Mouse (Mus musculus): ENCODE data around the gene Gdf5. TPM values are rescaled to one million over a fixed set of nuclear protein-coding genes. Genes with fewer than 3 reads are reported as not detected.
"Not testable (repeated sequence)": the region's sequence is repeated elsewhere in the genome, so short reads cannot be mapped to it uniquely, and the experiment has no call there.

Gene Gdf5
- polyA plus RNA-seq, 1 experiment from 2014 or later: not detected

GRCm38 (mm10) chr2:155940681-155941080, 4.5 kb downstream of the Gdf5 start, which contains the start of gene Gm15557:
Gene Gm15557 (plus strand): TSS chr2:155940728.
- WGBS (ENCODE audit: insufficient replicate concordance): 71% methylated on average over 3 of the region's 3 CpGs
- no peak for DNase-seq

DNA sequence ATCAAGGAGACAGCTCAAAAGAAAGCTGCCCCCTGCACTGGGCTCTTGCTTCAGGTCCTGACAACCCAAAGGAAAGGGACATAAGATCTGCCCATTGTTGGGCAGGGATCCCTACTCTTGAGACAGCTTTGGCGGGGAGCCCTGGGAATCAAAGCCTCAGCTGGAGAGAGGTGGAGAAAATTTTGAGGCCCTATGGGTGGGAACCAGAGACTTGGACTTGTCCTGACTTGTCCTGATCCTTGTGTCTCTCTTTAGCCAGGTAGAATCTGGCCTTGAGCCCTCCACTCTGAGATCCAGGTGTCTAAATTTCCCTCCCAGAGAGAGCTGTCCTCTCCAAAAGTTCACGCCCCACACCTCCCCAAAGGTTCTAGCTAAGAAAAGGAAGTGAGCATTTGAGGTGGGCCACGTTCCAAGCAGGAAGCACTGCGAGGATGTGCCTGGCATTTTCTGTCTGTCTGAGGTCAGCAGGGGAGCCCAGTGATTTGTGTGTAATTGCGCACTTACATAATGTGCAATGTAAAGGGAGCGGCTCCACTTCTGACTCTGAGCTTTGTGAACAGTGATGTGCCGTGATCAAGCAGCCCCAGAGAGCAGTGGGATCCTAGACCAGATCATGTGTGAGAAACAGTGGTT, 5.2 kb downstream of the Gdf5 start:
- no peak for ATAC-seq (ENCODE audit: low read depth)
- no peak overlapping the region for H3K4me2 ChIP-seq
- no peaks in the 10 kb centered on the region for H3K36me3 ChIP-seq
- WGBS (ENCODE audit: insufficient replicate concordance): 63% methylated on average over 7 of the region's 7 CpGs
- H3K9ac ChIP-seq: no peak overlapping the region
- H3K27ac ChIP-seq: no peak overlapping the region
- DNase-seq: no peak
- no peaks in the 10 kb centered on the region for H3K4me1 ChIP-seq (replicated peaks)
- no peaks in the 10 kb centered on the region for H3K9me3 ChIP-seq (replicated peaks)
- H3K4me3 ChIP-seq (replicated peaks): no peak overlapping the region
- no peaks in the 10 kb centered on the region for H3K27me3 ChIP-seq

More at GRCm38 (mm10) chr2:155940681-155941080, 4.5 kb downstream of the Gdf5 start, which contains the start of gene Gm15557:
- Histone ChIP-seq H3K36me3 (no peaks in the 10 kb centered on the region), H3K27me3 (no peaks in the 10 kb centered on the region), H3K27ac (no peak within 1 kb of the TSS), H3K4me2 (no peak within 1 kb of the TSS), H3K4me3 (replicated peaks) (no peak within 1 kb of the TSS), H3K9ac (no peak within 1 kb of the TSS), H3K4me1 (replicated peaks) (no peaks in the 10 kb centered on the region), H3K9me3 (replicated peaks) (no peaks in the 10 kb centered on the region)
- ATAC-seq (ENCODE audit: low read depth): no peak

DNA sequence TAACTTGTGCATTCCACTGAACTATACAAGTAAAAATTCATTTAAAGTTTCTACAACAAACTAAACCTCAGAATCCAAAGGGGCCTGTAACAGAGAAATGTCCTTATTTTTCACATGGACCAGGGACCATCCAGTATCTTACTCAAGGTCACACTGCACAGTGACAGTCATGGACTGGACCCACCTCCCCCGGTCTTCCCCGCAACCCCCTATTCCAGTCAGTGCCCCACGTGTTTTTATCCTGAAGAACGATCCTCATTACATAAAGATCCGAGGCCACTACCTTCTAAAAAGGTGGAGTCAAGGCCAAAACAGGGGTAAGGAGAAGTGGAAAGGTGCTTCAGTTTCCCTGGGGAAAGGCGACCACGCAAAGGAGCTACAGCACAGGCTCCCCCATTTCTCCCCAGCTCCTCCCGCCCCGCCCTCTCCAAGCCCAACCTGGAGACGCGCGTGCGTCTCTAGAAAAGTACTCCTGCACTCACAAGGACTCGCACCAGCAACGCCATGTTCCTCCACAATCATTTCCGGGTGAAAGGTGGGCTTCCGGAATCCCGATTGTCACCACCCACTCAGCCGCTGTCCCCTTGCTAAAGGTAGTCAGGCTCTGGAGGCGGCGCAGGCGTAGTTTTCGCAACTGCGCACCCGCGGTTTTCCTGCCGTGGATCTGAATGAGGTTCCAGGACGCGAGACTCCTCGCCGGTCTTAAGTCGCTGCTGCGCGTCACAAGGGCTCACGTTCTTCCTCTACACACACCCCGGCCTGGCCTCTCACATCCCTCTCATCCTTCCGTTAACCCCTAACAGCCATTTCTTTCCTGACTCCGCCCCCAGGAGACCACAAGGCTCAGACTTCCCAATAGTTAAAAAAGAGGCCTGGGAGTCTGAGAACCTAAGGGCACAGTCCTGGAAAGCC, 15.4 kb downstream of the Gdf5 start, which contains the start of gene Uqcc1:
Gene Uqcc1 (minus strand): TSS at position 780 of the 912 bp plus-strand sequence.
- DNase-seq (peak; percentile 89), ATAC-seq (ENCODE audit: low read depth) (peak; percentile 91)
- H3K27ac ChIP-seq: peak within 1 kb of the TSS; percentile 81
- H3K4me1 ChIP-seq (replicated peaks): peaks cover 32% of the 10 kb centered on the region
- peak within 1 kb of the TSS; percentile 80 for H3K4me2 ChIP-seq
- peak within 1 kb of the TSS; percentile 78 for H3K9ac ChIP-seq
- WGBS (ENCODE audit: insufficient replicate concordance): under 1% methylated on average over 38 of the region's 38 CpGs
- H3K9me3 ChIP-seq (replicated peaks): no peaks in the 10 kb centered on the region
- H3K4me3 ChIP-seq (replicated peaks): peak within 1 kb of the TSS; percentile 75
- peaks cover 3% of the 10 kb centered on the region; the same call in 1 of the 2 replicates for H3K36me3 ChIP-seq
- H3K27me3 ChIP-seq: no peaks in the 10 kb centered on the region

DNA sequence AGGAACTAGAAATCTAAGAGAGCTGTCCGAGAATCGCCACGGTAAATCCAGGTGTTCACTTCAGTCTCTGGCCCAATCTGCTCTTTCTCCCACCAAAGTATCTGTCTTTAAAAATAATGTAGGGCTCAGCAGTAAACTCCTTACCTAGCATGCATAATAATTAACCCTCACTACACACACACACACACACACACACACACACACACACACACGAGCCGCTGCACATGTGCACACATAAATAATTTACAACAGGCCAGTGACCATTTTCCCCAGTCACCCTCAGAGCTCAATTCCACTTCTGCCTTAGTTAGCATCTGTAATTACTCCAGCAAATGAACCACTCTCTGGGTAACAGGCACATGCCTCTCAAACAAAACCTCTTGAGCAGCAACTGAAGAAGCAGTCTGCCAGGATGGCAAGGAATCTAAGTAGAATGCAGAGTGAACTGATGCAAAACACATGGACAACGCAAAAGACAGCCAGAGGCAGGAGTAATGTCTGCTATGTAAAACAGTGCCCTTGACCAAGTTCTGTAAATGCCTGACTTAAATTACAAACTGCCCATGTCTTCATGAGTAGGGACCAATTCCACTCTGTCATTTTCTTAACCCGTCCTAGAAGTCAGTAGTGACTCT, 16.3 kb downstream of the Gdf5 start:
- peak overlapping the region; percentile 78 for H3K9ac ChIP-seq
- DNase-seq: no peak
- H3K9me3 ChIP-seq (replicated peaks): no peaks in the 10 kb centered on the region
- peak overlapping the region; percentile 75 for H3K4me3 ChIP-seq (replicated peaks)
- no peak overlapping the region for H3K27ac ChIP-seq
- H3K36me3 ChIP-seq: peaks cover 12% of the 10 kb centered on the region; the same call in 1 of the 2 replicates
- H3K4me1 ChIP-seq (replicated peaks): peaks cover 32% of the 10 kb centered on the region
- H3K4me2 ChIP-seq: peak overlapping the region; percentile 80
- no peaks in the 10 kb centered on the region for H3K27me3 ChIP-seq
- no peak for ATAC-seq (ENCODE audit: low read depth)
- 53% methylated on average over 7 of the region's 7 CpGs for WGBS (ENCODE audit: insufficient replicate concordance)

DNA sequence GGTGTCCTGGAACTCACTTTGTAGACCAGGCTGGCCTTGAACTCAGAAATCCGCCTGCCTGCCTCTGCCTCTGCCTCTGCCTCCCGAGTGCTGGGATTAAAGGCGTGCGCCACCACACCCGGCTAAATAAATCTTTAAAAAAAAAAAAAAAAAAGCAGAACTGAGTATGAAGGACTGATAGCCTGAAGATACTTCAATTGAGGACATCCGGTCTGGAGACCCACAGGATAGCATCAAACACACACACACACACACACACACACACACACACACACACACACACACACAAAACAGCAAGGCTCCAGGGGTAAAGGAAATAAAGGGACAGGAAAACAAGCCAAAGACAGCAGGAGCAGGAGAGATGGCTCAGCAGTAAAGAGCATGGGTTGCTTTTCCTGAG, 20.0 kb downstream of the Gdf5 start:
- H3K9ac ChIP-seq; H3K27me3 ChIP-seq; ATAC-seq (ENCODE audit: low read depth); DNase-seq; H3K9me3 ChIP-seq (replicated peaks); H3K4me2 ChIP-seq; H3K4me3 ChIP-seq (replicated peaks); H3K27ac ChIP-seq: not testable (repeated sequence)
- WGBS (ENCODE audit: insufficient replicate concordance): 56% methylated on average over 6 of the region's 6 CpGs
- Histone ChIP-seq H3K4me1 (replicated peaks) (peaks cover 23% of the 10 kb centered on the region), H3K36me3 (peaks cover 20% of the 10 kb centered on the region)

DNA sequence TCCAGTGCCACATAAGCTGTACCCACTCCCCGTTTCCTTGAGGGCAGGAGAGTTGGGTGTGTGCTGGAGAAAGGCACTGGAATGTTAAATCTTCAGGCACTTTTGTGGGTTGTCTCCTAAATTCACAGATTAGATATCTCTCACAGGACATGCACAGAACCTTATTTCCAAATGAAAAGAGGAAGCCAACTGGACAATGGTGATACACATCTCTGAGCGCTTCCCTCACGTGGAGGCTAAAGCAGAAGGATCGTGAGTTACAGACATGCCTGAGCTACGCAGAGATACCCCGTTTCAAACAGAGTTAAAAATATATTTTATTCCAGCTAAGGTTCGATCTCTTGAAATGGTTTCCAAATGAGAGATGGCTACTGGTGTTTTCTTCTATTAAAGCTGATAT, 22.0 kb downstream of the Gdf5 start:
- Histone ChIP-seq H3K9me3 (replicated peaks) (no peaks in the 10 kb centered on the region), H3K4me3 (replicated peaks) (no peak overlapping the region), H3K9ac (no peak overlapping the region), H3K27me3 (no peaks in the 10 kb centered on the region), H3K36me3 (peaks cover 29% of the 10 kb centered on the region), H3K4me2 (no peak overlapping the region), H3K4me1 (replicated peaks) (peaks cover 7% of the 10 kb centered on the region), H3K27ac (no peak overlapping the region; the same call in 1 of the 2 replicates)
- DNase-seq: no peak
- no peak for ATAC-seq (ENCODE audit: low read depth)
- WGBS (ENCODE audit: insufficient replicate concordance): 52% methylated on average over 7 of the region's 7 CpGs

DNA sequence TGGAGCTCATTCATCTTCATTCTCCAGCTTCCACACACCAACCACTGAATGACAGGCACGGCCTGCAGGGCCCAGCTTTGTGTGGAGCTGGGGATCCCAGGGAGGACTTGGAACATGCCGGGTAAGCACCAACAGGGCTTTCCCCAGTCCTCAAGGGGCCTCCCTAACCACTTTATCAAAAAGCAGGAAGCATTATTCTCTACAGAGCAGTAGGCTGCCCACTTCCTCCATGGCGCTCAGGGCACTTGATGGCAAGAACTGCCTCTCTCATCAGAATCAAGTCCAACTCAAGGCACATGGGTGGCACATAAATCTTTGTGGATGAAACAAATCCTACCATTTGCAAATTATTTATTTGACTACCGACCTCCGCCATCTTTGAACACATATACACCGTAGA, 30.5 kb downstream of the Gdf5 start:
- Histone ChIP-seq H3K4me2 (no peak overlapping the region), H3K4me3 (replicated peaks) (no peak overlapping the region), H3K4me1 (replicated peaks) (0 out of 2 replicates have a peak, but pooled peaks cover 3% of the 10 kb centered on the region), H3K9me3 (replicated peaks) (no peaks in the 10 kb centered on the region), H3K9ac (no peak overlapping the region), H3K27me3 (no peaks in the 10 kb centered on the region), H3K36me3 (peaks cover 58% of the 10 kb centered on the region), H3K27ac (no peak overlapping the region)
- WGBS (ENCODE audit: insufficient replicate concordance): 68% methylated on average over 6 of the region's 6 CpGs
- DNase-seq: no peak
- no peak for ATAC-seq (ENCODE audit: low read depth)

DNA sequence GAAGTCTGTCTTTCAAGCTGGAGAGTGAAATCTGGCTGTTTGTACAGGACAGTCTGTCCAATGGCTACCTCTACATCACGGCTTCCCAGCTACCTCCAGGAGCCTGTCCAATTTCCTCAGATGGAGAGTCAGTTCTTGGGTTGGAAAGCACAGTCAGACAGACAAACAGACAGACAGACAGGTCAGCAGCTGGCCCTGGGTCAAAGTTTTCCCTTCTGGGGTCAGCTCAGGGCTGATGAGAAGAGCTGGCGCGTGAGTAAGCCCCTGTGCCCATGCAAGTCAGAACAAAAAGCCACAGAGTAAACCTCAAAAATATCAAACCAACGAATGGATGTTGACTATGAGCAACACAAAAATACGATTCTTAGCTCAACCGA, 41.5 kb downstream of the Gdf5 start:
- ATAC-seq (ENCODE audit: low read depth): no peak
- H3K9me3 ChIP-seq (replicated peaks): no peaks in the 10 kb centered on the region
- H3K4me2 ChIP-seq: no peak overlapping the region
- H3K4me3 ChIP-seq (replicated peaks): no peak overlapping the region
- WGBS (ENCODE audit: insufficient replicate concordance): 74% methylated on average over 6 of the region's 6 CpGs
- no peak overlapping the region for H3K9ac ChIP-seq
- H3K4me1 ChIP-seq (replicated peaks): peaks cover 11% of the 10 kb centered on the region; the same call in 1 of the 2 replicates
- peaks cover 49% of the 10 kb centered on the region for H3K36me3 ChIP-seq
- no peak for DNase-seq
- no peaks in the 10 kb centered on the region for H3K27me3 ChIP-seq
- H3K27ac ChIP-seq: no peak overlapping the region

DNA sequence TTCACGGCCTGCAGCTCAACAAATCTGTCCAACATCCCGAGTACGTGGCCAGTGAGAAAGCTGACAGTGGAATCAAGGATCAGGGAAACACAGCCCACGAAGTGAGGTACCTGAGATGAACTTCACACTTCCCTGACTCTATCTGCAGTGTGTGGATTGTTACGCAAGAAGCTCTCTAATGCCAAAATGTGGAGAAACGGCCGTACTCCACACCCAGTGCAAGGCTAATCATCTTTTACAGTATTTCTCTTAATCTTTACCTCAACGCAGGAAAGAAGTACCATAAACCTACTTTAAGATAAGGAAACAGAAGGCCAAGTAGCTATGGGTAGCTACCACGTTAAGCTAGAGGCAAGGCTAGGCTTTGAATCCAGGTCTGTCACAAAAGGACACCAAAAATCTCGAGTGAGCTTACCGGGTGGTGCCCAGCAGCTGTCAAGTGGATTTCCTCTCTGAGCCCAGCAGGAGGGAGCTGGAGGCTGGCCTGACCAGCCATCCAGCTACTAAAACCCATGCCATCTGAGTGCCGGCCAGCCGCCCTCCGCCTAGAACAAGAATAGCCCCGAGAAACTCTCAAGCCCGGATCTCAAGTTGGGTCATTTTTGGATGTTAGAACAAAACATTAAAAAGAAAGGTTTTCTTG, 42.1 kb downstream of the Gdf5 start:
- no peak overlapping the region for H3K9ac ChIP-seq
- DNase-seq: no peak
- H3K27ac ChIP-seq: no peak overlapping the region
- H3K36me3 ChIP-seq: peaks cover 51% of the 10 kb centered on the region
- peaks cover 11% of the 10 kb centered on the region; the same call in 1 of the 2 replicates for H3K4me1 ChIP-seq (replicated peaks)
- H3K27me3 ChIP-seq: no peaks in the 10 kb centered on the region
- no peak overlapping the region for H3K4me3 ChIP-seq (replicated peaks)
- H3K9me3 ChIP-seq (replicated peaks): no peaks in the 10 kb centered on the region
- 67% methylated on average over 16 of the region's 16 CpGs for WGBS (ENCODE audit: insufficient replicate concordance)
- no peak for ATAC-seq (ENCODE audit: low read depth)
- H3K4me2 ChIP-seq: no peak overlapping the region

DNA sequence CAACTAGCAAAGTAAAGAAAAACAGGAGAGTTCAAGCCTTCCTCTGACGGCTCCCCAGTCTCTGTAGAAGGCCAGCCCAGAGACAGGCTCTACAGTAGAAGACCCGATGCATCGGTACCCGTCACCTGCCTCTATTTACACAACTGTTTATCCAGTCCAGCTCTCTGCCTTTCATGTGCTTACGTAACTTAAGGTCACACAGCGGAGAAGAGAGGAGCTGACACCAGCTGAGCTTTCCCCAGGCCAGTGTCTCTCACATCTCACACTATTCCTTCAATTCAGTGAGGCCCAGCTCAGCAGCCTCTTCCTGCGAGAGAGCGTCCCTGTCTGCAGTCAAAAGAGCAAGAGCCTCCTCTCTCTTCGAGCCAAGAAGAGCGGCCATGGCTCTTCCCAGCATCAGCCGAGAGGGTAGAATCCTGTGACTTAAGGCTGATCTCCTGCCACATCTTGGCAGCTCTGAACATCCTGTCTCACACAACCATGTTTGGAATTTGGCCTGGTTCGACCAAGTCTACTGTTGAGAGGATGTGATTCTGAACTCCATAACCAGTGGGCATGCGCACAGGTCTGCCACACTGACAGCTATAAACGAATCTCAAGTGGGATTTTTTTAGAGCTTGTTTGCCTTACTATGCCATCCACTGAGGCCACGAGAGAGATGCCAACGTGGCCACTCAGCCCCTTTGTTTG, 50.0 kb downstream of the Gdf5 start:
- H3K4me2 ChIP-seq: no peak overlapping the region
- no peak for DNase-seq
- H3K9me3 ChIP-seq (replicated peaks): no peaks in the 10 kb centered on the region
- H3K27me3 ChIP-seq: no peaks in the 10 kb centered on the region
- peak; percentile 75 for ATAC-seq (ENCODE audit: low read depth)
- H3K4me1 ChIP-seq (replicated peaks): peaks cover 7% of the 10 kb centered on the region; the same call in 1 of the 2 replicates
- peaks cover 42% of the 10 kb centered on the region for H3K36me3 ChIP-seq
- no peak overlapping the region for H3K4me3 ChIP-seq (replicated peaks)
- no peak overlapping the region for H3K9ac ChIP-seq
- no peak overlapping the region; the same call in 1 of the 2 replicates for H3K27ac ChIP-seq
- 84% methylated on average over 16 of the region's 16 CpGs for WGBS (ENCODE audit: insufficient replicate concordance)

Measured in liver, embryonic 13.5 days (tissue).